Mouse (Mus musculus) thymus, postnatal 4 days (tissue): ENCODE measurements around the gene Tubd1.

Experiments
- DNase-seq: peaks from one replicate; pipeline ENCODE4 v3.0.0; 2021

Tubd1 gene

GRCm38 (mm10) chr11:86602116-86602515 is 57.3 kb downstream of the Tubd1 start:
- no peak for DNase-seq

DNA sequence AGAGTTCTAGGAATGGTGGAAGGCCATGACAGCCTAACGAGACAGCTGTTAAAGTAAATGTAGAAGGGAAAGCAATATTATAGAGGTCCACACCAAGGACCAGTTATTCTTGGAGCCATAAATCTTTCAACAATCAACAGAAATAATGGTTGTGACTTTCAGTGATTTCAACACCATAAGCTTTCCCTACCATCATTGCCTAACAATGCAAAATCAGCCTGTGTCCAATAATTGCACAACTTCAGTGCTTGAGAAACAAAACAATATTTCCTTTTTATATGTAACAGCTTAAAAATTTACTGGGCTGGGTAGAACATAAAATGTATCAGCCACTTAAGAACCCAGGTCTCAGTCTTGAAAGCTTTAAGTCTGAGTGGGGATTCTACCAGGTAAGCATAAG is 58.9 kb downstream of the Tubd1 start:
- no peak for DNase-seq

DNA sequence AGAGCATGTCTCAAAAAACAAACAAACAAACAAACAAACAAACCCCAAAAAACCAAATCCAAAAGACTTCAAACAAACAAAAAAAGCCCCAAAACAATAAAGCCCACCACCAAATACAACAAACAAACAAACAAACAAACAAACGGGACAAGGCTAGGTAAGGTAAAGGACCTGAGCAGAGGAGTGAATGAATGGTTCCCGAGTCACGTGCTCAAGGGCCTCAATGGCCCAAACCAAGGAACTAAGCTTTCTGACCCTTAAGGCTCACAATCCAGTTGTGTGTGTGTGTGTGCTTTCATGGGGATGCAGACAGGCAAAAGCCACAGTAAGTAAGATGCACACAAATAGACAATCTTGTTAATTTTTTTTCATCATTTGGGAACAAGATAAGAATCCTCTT is 59.5 kb downstream of the Tubd1 start:
- DNase-seq: no peak

- no peak for DNase-seq
These were observed 60.1 kb downstream of the Tubd1 start for GRCm38 (mm10) chr11:86604732-86605520.

DNA sequence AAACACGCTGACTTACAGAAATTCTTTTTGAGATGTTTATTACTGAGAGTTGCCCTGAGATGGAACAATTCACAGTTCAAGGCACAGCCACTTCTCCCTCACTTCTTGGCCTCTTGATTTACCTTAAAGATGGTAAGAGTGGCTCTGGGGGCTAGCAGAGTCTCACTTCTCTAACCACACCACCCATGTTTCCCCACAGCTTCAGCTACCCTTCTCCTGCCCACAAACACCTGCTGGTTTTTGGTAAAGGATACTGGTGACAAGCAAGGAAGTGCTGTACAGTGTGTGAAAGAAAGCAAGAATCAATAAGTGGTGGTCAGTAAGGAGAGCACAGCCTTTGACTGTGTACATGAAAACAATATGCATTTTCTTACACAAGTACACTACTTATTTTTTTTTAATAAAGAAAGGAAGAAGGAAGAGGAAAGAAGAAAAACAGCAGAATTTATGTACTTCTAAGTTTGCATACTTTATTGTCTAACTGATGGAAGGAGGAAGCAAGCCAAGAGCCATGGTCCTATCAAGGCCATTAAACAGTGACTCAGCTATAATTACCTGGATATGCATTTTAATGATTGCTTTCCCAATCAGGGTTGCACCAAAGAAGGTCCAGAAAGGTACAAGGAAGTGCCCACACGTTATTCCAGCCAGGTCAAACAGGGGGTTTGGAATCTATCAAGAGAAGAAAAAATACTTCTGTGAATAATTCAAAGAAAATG is 62.0 kb downstream of the Tubd1 start:
- no peak for DNase-seq

- DNase-seq: no peak
These were observed 63.1 kb downstream of the Tubd1 start for GRCm38 (mm10) chr11:86607808-86608350.

DNA sequence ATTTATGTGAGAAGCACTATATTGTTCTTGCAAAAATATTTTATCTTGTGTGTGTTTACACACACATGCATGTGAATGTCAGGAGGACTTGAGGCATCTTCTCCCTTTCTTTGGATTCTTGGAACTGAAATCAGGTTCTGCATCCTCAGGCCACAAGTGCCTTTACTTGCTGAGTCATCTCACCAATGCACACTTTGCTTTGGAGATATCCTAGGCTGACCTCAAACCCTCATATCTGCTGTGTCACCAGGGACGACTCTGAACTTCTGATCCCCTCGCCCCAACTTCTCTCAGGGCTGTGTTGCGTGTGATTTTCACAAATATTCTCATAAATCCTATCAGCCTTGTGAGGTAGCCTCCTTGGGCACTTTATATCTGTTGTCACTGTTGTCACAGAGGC is 65.4 kb downstream of the Tubd1 start:
- DNase-seq: no peak

- no peak for DNase-seq
These were observed 67.2 kb downstream of the Tubd1 start for GRCm38 (mm10) chr11:86611991-86612390.

DNA sequence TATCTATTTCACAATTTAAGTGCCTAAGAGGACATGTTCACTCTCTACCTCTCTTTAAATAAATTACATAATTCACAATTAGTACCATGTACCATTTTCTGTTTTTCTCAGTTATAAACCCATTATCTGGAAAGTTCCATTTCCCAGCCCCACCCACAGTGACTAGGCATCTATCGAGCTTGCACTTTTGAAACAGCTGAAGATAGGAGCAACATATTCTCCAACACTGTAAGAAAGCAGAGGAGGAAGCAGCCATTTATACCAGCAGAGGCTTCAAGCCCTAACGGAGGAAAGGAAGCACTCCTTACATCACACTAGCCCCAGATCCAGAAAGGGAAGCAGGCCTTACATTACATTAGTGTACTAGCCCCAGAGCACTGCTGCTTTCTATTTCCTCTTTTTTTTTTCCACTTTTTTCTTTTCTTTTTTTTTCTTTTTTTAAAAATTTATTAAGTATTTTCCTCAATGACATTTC is 69.3 kb downstream of the Tubd1 start:
- DNase-seq: no peak

DNA sequence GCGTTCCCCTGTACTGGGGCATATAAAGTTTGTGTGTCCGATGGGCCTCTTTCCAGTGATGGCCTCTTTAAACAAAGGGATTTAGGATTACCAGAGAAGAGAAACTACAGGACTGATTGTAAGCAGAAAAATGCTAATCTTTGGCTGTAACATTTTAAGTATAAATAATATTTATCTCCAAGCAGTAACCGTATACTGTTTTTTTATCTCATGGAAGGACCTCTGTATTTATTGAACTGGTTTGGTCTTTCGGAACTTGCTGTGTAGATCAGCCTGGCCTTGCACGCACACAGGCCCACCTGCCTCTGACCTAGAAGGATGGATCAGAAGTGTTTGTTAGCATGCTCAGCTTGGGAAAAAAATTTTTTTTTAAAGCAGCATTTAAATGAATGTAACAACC is 69.8 kb downstream of the Tubd1 start:
- DNase-seq: no peak
